Mouse (Mus musculus) kidney, adult 2 months (tissue): Measurements from ENCODE around the gene Ltc4s.

Experiments
- CTCF ChIP-seq: fragments of 200-500 bp; conservative IDR thresholded peaks from 2 replicates; pipeline ENCODE4 v1.5.1; 2011; ENCODE audit warnings: low read depth, mild to moderate bottlenecking, control low read depth, low read length, moderate library complexity, mixed read lengths; ENCODE audit not compliant: insufficient read depth, insufficient read length
- POLR2A ChIP-seq: fragments of 200-500 bp; IDR thresholded peaks from one replicate; pipeline ENCODE4 v1.6.1; 2011; ENCODE audit warnings: low read depth, low read length, control low read depth

- no peak for TF ChIP-seq CTCF
- no peak for TF ChIP-seq POLR2A
These were observed 12.0 kb downstream of the Ltc4s start for GRCm38 (mm10) chr11:50226406-50226805.
